Mouse (Mus musculus) liver, adult 2 months (tissue): ENCODE measurements around the gene Hnf4a. TPM values are rescaled to one million over a fixed set of nuclear protein-coding genes. Genes with fewer than 3 reads are reported as not detected.
"Not testable (repeated sequence)": the region's sequence is repeated elsewhere in the genome, so short reads cannot be mapped to it uniquely, and the experiment has no call there.

Source experiments
- DNase-seq: peaks from one replicate; pipeline ENCODE4 v3.0.0-alpha.2; 2011; ENCODE audit warnings: low read depth, low spot score; ENCODE audit errors: extremely low read depth
- H3K27ac ChIP-seq: fragments of 200-500 bp; replicated peaks from 2 replicates; pipeline ENCODE4 v1.5.1; 2012; ENCODE audit warnings: low read depth, mild to moderate bottlenecking, control low read depth, inconsistent platforms, low read length; ENCODE audit not compliant: insufficient read depth
- H3K27me3 ChIP-seq: fragments of 200-500 bp; 2 replicates; pipeline ENCODE4 v1.6.1; 2012; ENCODE audit warnings: mild to moderate bottlenecking, moderate library complexity, low read length, inconsistent platforms; ENCODE audit not compliant: control insufficient read depth, insufficient read depth
- H3K36me3 ChIP-seq: fragments of 200-500 bp; 2 replicates; pipeline ENCODE4 v1.6.1; 2012; ENCODE audit warnings: low read length, inconsistent platforms; ENCODE audit not compliant: control insufficient read depth, insufficient read depth
- H3K4me1 ChIP-seq: fragments of 200-500 bp; 2 replicates; pipeline ENCODE4 v1.6.1; 2011; ENCODE audit warnings: low read length; ENCODE audit not compliant: control insufficient read depth, insufficient read depth
- H3K4me3 ChIP-seq: fragments of 200-500 bp; 2 replicates; pipeline ENCODE4 v1.5.1; 2011; ENCODE audit warnings: low read depth, mild to moderate bottlenecking, control low read depth, low read length, moderate library complexity; ENCODE audit not compliant: insufficient read depth
- H3K79me2 ChIP-seq: fragments of 200-500 bp; 2 replicates; pipeline ENCODE4 v1.6.1; 2012; ENCODE audit warnings: inconsistent platforms, mild to moderate bottlenecking, low read length, moderate library complexity; ENCODE audit not compliant: control insufficient read depth, insufficient read depth
- H3K9ac ChIP-seq: fragments of 200-500 bp; 2 replicates; pipeline ENCODE4 v1.6.1; 2012; ENCODE audit warnings: low read depth, mild to moderate bottlenecking, control low read depth, inconsistent platforms, low read length
- CTCF ChIP-seq: fragments of 200-500 bp; IDR thresholded peaks from 2 replicates; pipeline ENCODE4 v1.5.1; 2011; ENCODE audit warnings: low read depth, low read length, control low read depth
- POLR2A ChIP-seq: fragments of 200-500 bp; IDR thresholded peaks from 2 replicates; pipeline ENCODE4 v1.6.1; 2011; ENCODE audit warnings: low read length, control low read depth; ENCODE audit not compliant: insufficient read depth; ENCODE audit errors: extremely low read depth
- WGBS: fragments of 180-500 bp; shearing (Covaris S2); methylation state at CpG from one replicate; pipeline ENCODE4 v1.1.7; 2018; 5-methylcytosine and 5-hydroxymethylcytosine counted together
- polyA plus RNA-seq: library from polyadenylated mRNA; depleted of rRNA; stranded (reverse); fragments of >200 nt; gene quantifications from 2 replicates; pipeline ENCODE4 v1.2.3, GENCODE M21; 2012; rRNA removed
- total RNA-seq: library from RNA; depleted of rRNA; stranded (reverse); fragments of >200 nt; gene quantifications from 2 replicates; pipeline ENCODE4 v1.2.3, GENCODE M21; 2014; rRNA removed

Hnf4a gene
- total and polyA plus RNA-seq, 2 experiments: 164 to 260 TPM

DNA sequence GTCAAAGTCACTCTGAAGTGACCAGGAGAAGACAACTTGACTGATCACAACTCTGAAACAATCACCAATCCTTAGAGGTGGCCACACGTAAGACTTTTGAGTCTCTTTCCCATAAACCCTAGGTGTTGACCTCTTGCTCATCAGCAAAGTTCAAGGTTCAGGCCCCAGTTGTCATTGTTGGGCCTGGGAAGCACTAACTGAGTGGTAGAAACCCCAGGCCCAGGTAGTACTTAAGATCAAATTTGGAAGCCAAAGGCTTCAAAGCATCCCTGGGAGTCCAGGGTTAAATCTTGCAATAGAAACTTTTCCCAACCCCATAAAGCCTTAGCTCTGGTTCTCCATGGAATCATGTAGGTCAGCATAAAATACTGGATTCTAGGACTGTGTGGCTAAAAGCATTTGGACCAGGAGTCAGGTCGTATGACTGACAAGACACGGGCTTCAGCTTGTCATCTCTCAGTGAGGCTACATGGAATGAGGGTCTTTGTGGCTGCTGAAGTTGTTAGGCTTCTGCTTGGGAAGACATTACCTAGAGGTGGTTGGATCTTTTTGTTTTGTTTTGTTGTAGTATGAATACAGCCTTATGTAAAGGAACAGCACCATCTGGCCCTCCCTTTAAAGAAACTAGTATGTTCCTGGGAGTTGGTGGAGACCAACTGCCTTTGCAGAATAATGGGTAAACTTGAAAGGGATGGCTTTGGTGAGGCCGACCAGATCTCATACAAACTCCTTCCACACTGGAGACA is 109.5 kb downstream of the Hnf4a start:
- Histone ChIP-seq H3K27ac (no peak overlapping the region), H3K36me3 (peaks cover 55% of the 10 kb centered on the region), H3K4me1 (0 out of 2 replicates have a peak, but pooled peaks cover 2% of the 10 kb centered on the region), H3K79me2 (no peaks in the 10 kb centered on the region), H3K9ac (no peak overlapping the region), H3K27me3 (no peaks in the 10 kb centered on the region), H3K4me3 (no peak overlapping the region)
- WGBS: 70% methylated on average over 4 of the region's 4 CpGs
- TF ChIP-seq CTCF (no peak), POLR2A (no peak)
- DNase-seq: no peak

DNA sequence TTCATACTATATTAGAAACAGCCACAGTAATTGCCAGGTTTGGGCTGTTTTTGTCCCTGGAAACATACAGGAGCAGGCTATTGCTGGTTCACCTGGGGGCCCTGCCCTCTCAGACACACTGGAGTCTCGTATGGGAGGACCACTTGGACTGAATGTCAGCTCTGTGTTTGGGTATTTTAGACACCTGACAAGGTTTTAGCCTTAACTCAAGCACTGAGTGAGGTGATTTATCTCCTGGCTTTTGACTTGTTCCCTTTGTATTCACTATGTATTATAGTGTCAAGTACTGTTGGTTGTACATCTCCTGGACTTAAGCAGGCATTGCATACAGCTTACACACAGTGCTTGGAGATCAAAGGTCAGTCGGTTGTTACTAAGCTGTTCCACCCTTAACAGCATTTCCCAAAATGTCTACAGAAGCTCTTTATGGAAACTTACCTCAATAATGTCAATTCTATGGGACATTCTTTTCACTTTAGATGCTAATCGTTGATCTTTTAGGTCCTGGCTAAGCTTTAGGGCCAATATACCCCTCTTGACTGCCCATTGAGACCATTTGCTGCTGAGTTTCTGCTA is 110.1 kb downstream of the Hnf4a start:
- WGBS: 81% methylated on average over 3 of the region's 3 CpGs
- H3K27ac ChIP-seq: no peak overlapping the region
- DNase-seq: peak; percentile 53
- H3K9ac ChIP-seq: no peak overlapping the region
- peaks cover 60% of the 10 kb centered on the region for H3K36me3 ChIP-seq
- no peaks in the 10 kb centered on the region for H3K79me2 ChIP-seq
- H3K4me1 ChIP-seq: 0 out of 2 replicates have a peak, but pooled peaks cover 6% of the 10 kb centered on the region
- no peak overlapping the region for H3K4me3 ChIP-seq
- H3K27me3 ChIP-seq: no peaks in the 10 kb centered on the region
- no peak for TF ChIP-seq POLR2A
- TF ChIP-seq CTCF: no peak

DNA sequence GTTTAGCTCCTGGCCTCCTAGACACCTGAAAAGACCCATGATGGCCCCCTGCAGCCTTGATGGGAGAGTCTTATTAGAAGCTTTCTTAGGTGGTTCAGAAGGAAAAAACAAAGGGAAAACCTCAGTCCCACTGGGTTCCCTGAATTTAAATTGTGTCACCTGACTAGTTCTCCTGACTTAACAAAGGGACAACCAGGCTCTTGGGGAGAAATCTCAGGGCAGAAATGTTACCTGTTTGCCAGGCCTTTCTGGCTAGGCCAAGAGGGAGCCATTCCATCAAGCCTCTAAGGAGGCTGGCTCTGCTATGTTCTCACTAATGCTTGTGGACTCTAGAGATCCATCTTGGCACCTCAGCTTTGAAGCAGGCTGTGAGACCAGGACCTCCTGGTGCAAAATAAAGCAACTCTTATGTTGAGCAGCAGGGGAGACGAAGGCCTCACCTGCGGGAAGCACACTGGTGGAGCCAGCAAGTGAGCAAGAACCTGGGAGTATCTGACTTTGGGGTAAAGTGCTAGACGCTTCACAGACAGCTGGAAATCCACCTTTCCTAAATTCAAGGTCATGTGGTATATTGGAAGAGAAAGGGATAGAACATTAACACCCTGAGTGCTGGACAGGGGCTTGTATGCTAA is 110.7 kb downstream of the Hnf4a start:
- H3K4me3 ChIP-seq: no peak overlapping the region
- peaks cover 62% of the 10 kb centered on the region for H3K36me3 ChIP-seq
- 90% methylated on average over 3 of the region's 3 CpGs for WGBS
- H3K4me1 ChIP-seq: 0 out of 2 replicates have a peak, but pooled peaks cover 6% of the 10 kb centered on the region
- no peaks in the 10 kb centered on the region for H3K79me2 ChIP-seq
- no peak overlapping the region for H3K27ac ChIP-seq
- DNase-seq: no peak
- no peak overlapping the region for H3K9ac ChIP-seq
- TF ChIP-seq POLR2A (no peak), CTCF (no peak)
- H3K27me3 ChIP-seq: no peaks in the 10 kb centered on the region

DNA sequence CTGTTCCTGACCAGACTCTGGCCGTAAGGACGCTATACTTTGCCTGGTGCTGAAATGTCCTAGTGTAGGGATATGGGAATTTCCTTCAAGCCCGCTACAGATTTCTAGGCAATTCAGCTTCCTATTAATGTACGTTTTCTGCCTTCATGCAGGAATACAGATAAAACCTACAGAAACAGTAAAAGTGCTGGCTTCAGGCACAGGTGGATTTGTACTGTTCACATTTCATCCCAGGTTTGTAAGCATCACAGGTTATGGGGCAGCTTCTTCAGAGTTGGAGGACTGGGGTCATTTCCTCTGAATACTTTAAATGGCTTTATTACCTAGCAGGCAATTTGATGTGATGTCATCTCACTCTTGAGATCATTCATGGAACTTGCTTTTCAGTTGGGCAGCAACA is 111.3 kb downstream of the Hnf4a start:
- Histone ChIP-seq H3K79me2 (no peaks in the 10 kb centered on the region), H3K4me1 (0 out of 2 replicates have a peak, but pooled peaks cover 6% of the 10 kb centered on the region), H3K27ac (no peak overlapping the region), H3K27me3 (no peaks in the 10 kb centered on the region), H3K4me3 (no peak overlapping the region), H3K9ac (no peak overlapping the region), H3K36me3 (peaks cover 67% of the 10 kb centered on the region)
- no peak for DNase-seq
- TF ChIP-seq CTCF: no peak
- TF ChIP-seq POLR2A: no peak
- 91% methylated on average over 4 of the region's 4 CpGs for WGBS

- no peak overlapping the region for H3K4me3 ChIP-seq
- no peaks in the 10 kb centered on the region for H3K79me2 ChIP-seq
- peak; percentile 70 for DNase-seq
- 26% methylated on average over 8 of the region's 8 CpGs for WGBS
- H3K36me3 ChIP-seq: peaks cover 82% of the 10 kb centered on the region
- H3K9ac ChIP-seq: no peak overlapping the region
- H3K4me1 ChIP-seq: 0 out of 2 replicates have a peak, but pooled peaks cover 6% of the 10 kb centered on the region
- no peaks in the 10 kb centered on the region for H3K27me3 ChIP-seq
- TF ChIP-seq POLR2A (no peak), CTCF (no peak)
- H3K27ac ChIP-seq: no peak overlapping the region
Observed at GRCm38 (mm10) chr2:163620451-163620850, 113.8 kb downstream of the Hnf4a start.

DNA sequence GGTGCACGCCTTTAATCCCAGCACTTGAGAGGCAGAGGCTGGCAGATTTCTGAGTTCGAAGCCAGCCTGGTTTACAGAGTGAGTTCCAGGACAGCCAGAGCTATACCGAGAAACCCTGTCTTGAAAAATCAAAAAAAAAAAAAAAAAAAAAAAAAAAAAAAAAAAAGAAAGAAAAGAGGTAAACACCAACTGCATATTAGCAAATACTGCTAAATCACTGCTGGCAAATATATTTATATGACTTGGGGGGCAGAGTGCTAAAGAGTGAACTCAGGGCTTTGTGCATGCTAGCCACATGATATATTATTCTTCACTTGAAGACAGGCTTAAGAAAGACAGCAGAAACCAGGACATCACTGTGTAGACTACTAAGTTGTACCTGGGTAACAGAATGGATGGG is 114.8 kb downstream of the Hnf4a start:
- H3K27ac ChIP-seq, DNase-seq, H3K4me1 ChIP-seq, H3K9ac ChIP-seq, H3K79me2 ChIP-seq, H3K27me3 ChIP-seq, H3K4me3 ChIP-seq: not testable (repeated sequence)
- H3K36me3 ChIP-seq: peaks cover 86% of the 10 kb centered on the region
- 85% methylated on average over 3 of the region's 3 CpGs for WGBS

Other genes with a start within 250 kb of the Hnf4a start
- gene Jph2, start 108.8 kb upstream of the Hnf4a start, total RNA-seq: 0.07 and 0.09 TPM in 2 replicates
- 0.07 and 0.10 TPM in 2 replicates for gene Jph2, start 108.8 kb upstream of the Hnf4a start, polyA plus RNA-seq
- 21.9 and 22.6 TPM in 2 replicates for gene Oser1, start 82.1 kb upstream of the Hnf4a start, total RNA-seq
- 8.0 and 8.3 TPM in 2 replicates for gene Oser1, start 82.1 kb upstream of the Hnf4a start, polyA plus RNA-seq
- 0.07 TPM in 1 of 2 replicates, not detected in the other for gene Gdap1l1, start 68.3 kb upstream of the Hnf4a start, total RNA-seq
- gene Gdap1l1, start 68.3 kb upstream of the Hnf4a start, polyA plus RNA-seq: not detected in 2 replicates
- gene Fitm2, start 34.2 kb upstream of the Hnf4a start, total RNA-seq: 19.5 and 20.1 TPM in 2 replicates
- 19.8 and 20.9 TPM in 2 replicates for gene Fitm2, start 34.2 kb upstream of the Hnf4a start, polyA plus RNA-seq
- not detected in 2 replicates for gene R3hdml, start 14.5 kb upstream of the Hnf4a start, total RNA-seq
- not detected in 2 replicates for gene R3hdml, start 14.5 kb upstream of the Hnf4a start, polyA plus RNA-seq
- 9.3 and 9.7 TPM in 2 replicates for gene Ttpal, start 95.5 kb downstream of the Hnf4a start, total RNA-seq
- gene Ttpal, start 95.5 kb downstream of the Hnf4a start, polyA plus RNA-seq: 8.1 and 12.4 TPM in 2 replicates
- 123 TPM in 2 replicates for gene Serinc3, start 138.3 kb downstream of the Hnf4a start, total RNA-seq
- 122 and 124 TPM in 2 replicates for gene Serinc3, start 138.3 kb downstream of the Hnf4a start, polyA plus RNA-seq
- gene Pkig, start 151.6 kb downstream of the Hnf4a start, total RNA-seq: 13.2 and 17.2 TPM in 2 replicates
- 35.0 and 35.2 TPM in 2 replicates for gene Pkig, start 151.6 kb downstream of the Hnf4a start, polyA plus RNA-seq
- 1.9 TPM in 2 replicates for gene Ada, start 243.4 kb downstream of the Hnf4a start, total RNA-seq
- gene Ada, start 243.4 kb downstream of the Hnf4a start, polyA plus RNA-seq: 0.73 and 0.80 TPM in 2 replicates